Mouse (Mus musculus) urinary bladder, adult 2 months (tissue): ENCODE measurements around the gene Nisch. TPM values are rescaled to one million over a fixed set of nuclear protein-coding genes. Genes with fewer than 3 reads are reported as not detected.

Experiments used
- DNase-seq: peaks from one replicate; pipeline ENCODE4 v3.0.0; 2022; ENCODE audit warnings: low spot score
- polyA plus RNA-seq: library from polyadenylated mRNA; depleted of rRNA; stranded (reverse); fragments of >200 nt; gene quantifications from 2 replicates; pipeline ENCODE4 v1.2.3, GENCODE M21; 2012; rRNA removed

The Nisch gene
- polyA plus RNA-seq, 1 experiment: 211 TPM

DNA sequence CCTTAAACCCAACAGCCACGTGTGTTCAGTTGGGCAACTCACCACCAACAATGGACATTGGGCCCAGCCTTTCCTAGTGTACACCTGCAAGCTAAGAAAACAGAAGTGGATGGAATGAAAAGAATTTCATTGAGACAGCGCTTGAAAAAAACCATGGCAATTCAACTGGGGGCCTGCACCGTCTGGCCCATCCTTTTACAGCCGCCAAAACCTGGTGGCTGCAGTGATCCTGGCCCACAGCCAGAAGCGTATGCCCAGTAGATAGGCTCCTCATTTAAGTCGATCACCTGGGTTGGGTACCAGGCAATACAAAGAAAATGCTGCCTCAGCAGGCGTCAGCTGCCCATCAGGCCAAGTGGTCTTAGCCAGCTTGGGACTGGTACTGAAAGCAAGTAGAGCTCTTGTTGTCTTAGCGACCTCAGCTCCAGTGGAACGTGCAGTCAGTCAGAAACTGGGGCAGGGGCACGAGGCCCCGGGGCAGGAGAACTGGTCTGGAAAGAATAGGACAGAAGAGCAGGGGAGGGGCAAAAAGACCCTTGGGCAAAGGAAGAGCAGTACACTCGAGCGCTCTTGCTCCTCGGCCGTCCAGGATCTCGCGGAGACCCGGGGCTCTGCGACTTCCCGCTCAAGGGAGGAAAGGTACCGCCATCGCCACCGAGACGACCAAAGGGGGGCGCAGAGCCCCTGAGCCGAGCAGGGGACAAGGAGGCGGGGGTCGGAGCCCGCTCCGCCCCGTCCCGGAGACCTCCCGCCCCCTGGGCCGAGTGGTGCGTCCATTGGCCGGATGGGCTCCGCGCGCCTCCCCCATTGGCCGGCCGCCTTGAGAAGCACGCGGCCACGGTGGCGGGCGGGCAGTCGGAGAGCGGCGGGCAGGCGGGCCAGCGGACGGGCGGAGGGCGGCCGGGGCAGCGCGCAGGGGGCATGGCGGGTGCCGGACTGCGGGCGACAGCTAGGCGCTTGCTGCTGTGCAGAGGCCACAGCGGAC lies 86.2 kb downstream of the Nisch start, which contains the start of gene Nt5dc2:
Gene Nt5dc2, plus strand, starts transcription at position 818 of the 985 bp plus-strand sequence.
- DNase-seq: peak; percentile 78

DNA sequence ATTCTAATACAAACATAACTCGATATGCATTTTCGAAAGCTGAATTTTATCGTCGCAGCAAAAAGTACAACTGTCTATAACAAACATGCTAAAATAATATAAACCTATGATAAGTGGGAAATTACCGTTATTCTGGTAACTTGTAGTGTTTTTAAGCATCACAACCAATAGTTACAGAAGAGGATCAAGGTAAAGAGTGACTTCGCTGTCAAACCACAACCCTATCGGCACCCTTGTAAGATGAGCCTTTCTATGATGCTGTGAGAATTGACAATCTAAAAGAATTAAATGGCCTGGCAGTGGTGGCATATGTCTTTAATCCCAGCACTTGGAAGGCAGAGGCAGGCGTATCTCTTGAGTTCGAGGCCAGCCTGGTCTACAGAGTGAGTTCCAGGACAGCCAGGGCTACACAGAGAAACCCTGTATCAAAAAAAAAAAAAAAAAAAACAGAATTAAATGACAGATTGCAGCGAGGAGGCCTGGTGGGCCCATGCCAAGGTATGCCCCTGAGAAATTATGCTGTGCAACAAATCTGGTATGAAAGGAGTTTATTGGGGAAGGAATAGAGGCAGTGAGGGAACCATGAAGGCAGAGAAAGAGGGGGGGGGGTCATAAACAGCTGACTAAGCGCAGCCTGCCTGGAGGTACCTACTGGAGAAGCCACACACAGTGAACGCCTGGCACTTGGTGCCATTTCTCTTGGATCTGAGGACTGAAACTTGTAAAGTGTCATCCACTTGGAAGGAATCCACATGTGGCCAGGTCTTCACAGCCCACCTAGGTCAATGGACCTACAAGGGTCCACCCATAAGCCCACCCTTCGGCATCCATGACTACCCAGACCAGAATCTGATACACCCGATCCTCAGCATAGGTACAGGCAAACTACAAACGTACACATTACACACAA lies 87.2 kb downstream of the Nisch start:
- no peak for DNase-seq

DNA sequence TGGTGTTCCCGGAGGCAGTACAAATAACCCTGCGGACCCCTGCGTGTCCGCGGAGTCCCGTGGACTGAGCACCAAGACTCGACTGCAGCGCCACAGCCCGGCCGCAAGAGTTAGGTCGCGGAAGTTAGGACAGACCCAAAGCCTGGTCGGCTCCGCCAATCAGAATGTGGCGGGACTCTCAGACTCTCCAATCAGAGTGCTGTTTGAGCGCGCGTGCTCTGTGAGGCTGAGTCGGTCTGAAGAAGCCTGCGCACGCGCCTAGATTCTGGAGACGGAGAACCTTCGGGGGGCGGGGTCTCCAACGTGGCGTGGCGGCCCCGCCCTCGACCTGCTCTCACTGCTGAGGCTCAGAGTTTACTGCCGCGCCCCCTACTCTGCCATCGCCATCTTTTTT lies 87.9 kb downstream of the Nisch start, which contains the start of gene Smim4:
Gene Smim4, minus strand, starts transcription at position 131 of the 394 bp plus-strand sequence.
- peak; percentile 78 for DNase-seq

DNA sequence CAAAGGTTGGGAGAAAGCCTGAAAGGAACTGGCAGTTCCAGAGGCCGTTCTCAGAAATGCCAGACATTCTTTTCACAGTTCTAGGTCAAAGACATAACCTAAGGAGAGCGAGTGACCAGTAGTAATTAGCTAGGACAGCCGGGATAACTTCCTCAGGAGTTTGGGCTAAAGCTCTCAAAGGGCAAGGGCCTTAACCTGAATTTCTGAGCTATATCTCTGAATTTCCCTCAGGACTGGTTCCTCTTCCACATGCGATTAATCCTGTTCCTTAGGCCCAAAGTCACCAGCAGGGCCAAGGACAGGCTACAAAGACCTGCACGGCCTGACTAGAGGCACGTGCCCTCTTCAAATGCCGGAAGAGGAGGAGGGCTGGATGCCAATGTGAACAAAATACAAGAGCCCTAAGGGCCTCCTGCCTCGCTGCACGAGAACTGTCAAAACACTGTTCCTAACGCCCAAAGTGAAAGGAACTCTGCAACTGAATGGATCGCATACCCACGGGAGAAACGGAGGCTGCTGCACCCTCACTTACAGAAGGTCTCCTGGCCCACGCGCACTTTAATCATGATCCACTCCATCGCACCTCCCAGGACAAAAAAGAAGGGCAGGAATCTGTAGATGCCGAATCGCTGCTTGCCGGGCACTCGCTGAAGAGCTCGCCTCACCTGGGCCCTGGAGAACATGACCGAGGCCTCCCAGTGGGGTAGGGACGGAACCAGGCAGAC lies 88.5 kb downstream of the Nisch start:
- DNase-seq: no peak

DNA sequence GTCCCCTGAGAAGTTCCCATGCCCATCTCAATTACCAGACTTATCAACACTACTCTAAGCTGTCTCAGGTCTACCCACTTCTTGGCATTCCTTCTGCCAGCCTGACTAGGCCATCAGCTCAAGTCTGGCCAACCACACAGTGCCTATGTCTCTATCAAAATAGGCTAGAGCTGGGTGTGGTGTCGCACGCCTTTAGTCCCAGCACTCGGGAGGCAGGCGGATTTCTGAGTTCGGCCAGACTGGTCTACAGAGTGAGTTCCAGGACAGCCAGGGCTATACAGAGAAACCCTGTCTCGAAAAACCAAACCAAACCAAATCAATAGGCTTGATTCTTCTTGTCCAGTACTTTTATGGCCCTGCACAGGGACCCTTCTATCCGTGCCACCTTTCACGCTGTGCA lies 89.9 kb downstream of the Nisch start:
- no peak for DNase-seq

DNA sequence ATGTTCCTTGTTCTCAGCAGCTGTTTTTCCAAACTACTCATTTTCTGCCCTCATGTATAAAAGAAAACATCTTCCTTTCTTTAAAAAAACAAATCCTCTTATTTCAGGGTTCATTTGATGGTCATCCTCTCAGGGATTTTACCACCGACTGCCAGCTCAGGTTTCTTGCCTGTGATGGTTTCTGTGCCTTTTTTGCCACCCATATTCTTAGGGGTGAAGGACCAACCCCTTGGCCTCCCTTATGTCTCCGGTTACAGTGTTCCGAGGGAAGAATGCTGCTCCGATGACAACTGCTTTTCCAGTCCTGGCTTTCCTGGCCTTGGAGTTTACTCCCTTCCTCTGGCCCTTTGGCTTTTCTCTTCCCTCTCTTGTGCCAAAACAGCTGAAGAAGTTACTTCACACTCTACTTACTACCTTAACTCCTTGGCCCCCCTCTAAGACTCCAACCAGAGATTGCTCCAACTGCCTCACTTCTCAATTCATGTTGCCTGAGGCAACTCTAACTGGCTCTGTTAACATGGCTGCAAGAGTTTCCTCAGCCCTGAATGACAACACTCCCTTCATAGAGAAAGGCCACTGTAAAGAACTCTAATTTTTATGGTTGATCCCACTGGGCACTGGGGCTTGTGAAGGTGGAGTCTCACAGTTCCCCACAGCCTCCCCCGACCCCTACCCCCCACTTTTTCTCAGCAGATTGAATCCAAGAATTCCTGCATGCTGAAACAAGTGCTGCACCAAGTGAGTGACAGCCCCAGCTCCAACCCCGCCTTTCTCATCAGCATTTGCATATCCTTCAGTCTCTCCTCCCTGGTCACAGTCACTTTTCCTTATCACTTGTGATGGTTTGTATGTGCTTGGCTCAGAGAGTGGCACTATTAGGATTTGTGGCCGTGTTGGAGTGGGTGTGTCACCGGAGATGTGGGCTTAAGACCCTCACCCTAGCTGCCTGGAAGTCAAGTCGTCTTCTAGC lies 91.4 kb downstream of the Nisch start:
- DNase-seq: no peak

Other genes starting within 250 kb of the Nisch start
- 84.7 and 102 TPM in 2 replicates for gene Glt8d1, start 215.5 kb downstream of the Nisch start, polyA plus RNA-seq
- 269 and 320 TPM in 2 replicates for gene Spcs1, start 215.3 kb downstream of the Nisch start, polyA plus RNA-seq
- gene Pbrm1, start 197.8 kb downstream of the Nisch start, polyA plus RNA-seq: 21.5 and 26.9 TPM in 2 replicates
- 51.0 and 68.7 TPM in 2 replicates for gene Gnl3, start 197.8 kb downstream of the Nisch start, polyA plus RNA-seq
- 28.1 and 42.8 TPM in 2 replicates for gene Smim4, start 88.0 kb downstream of the Nisch start, polyA plus RNA-seq
- gene Nt5dc2, start 85.9 kb downstream of the Nisch start, polyA plus RNA-seq: 8.0 and 8.1 TPM in 2 replicates
- 85.3 and 90.2 TPM in 2 replicates for gene Stab1, start 48.3 kb downstream of the Nisch start, polyA plus RNA-seq
- 3.0 and 3.5 TPM in 2 replicates for gene Tnnc1, start 8.6 kb downstream of the Nisch start, polyA plus RNA-seq
- 3.6 and 5.9 TPM in 2 replicates for gene Sema3g, start 914 bp upstream of the Nisch start, polyA plus RNA-seq
- gene Phf7, start 34.4 kb upstream of the Nisch start, polyA plus RNA-seq: 8.9 and 9.0 TPM in 2 replicates
- 41.8 and 43.2 TPM in 2 replicates for gene Bap1, start 34.5 kb upstream of the Nisch start, polyA plus RNA-seq
- 2.3 and 2.4 TPM in 2 replicates for gene Dnah1, start 107.0 kb upstream of the Nisch start, polyA plus RNA-seq
- gene Capn7, start 119.7 kb upstream of the Nisch start, polyA plus RNA-seq: 29.0 and 34.9 TPM in 2 replicates
- 36.1 and 37.0 TPM in 2 replicates for gene Sh3bp5, start 219.1 kb upstream of the Nisch start, polyA plus RNA-seq